Mouse (Mus musculus) hematopoietic stem cell, adult 5-6 weeks (primary cell): Measurements from ENCODE around the gene Chek2. TPM values are rescaled to one million over a fixed set of nuclear protein-coding genes. Genes with fewer than 3 reads are reported as not detected.

Experiments
- ATAC-seq, 2 experiments: fragments of 125-278 bp in 1 of 2; replicated peaks in 1 of 2; 2 replicates each; pipeline ENCODE4 v1.8.0; 2016 to 2017; ENCODE audit warnings: inconsistent platforms in 2 of 2, mild to moderate bottlenecking in 2 of 2, moderate number of reproducible peaks in 2 of 2, low read depth in 1 of 2, moderate TSS enrichment in 1 of 2; ENCODE audit not compliant: low FRiP score in 2 of 2, poor library complexity in 2 of 2, severe bottlenecking in 2 of 2, insufficient read depth in 1 of 2, low TSS enrichment in 1 of 2
- total RNA-seq: library from RNA; stranded (forward); fragments of 172-1452, 232-1000 nt; gene quantifications from 2 replicates; pipeline ENCODE4 v1.2.3, GENCODE M21; 2017

The Chek2 gene
- total RNA-seq, 1 experiment from 2014 or later = 37.2 TPM

- no peak for ATAC-seq
These were observed 39.3 kb downstream of the Chek2 start for GRCm38 (mm10) chr5:110879042-110879441.

GRCm38 (mm10) chr5:110879584-110880374, 40.0 kb downstream of the Chek2 start, which contains the start of gene Ttc28:
Ttc28 (plus strand) TSS chr5:110879803.
- ATAC-seq = peak; percentile 42 to 63; a peak in 3 of 4 replicates

GRCm38 (mm10) chr5:110888596-110888995, 48.8 kb downstream of the Chek2 start:
- ATAC-seq = no peak

GRCm38 (mm10) chr5:110889945-110890344, 50.2 kb downstream of the Chek2 start:
- ATAC-seq = no peak

GRCm38 (mm10) chr5:110890561-110890960, 50.8 kb downstream of the Chek2 start:
- ATAC-seq = no peak

GRCm38 (mm10) chr5:110897114-110897788, 57.5 kb downstream of the Chek2 start:
- ATAC-seq = no peak

- no peak for ATAC-seq
These were observed 58.4 kb downstream of the Chek2 start for GRCm38 (mm10) chr5:110898169-110898568.

- ATAC-seq = no peak
These were observed 59.0 kb downstream of the Chek2 start for GRCm38 (mm10) chr5:110898785-110899184.

- no peak for ATAC-seq
These were observed 60.6 kb downstream of the Chek2 start for GRCm38 (mm10) chr5:110900331-110900730.

GRCm38 (mm10) chr5:110906708-110907107, 66.9 kb downstream of the Chek2 start:
- no peak for ATAC-seq

- ATAC-seq = no peak
These were observed 69.1 kb downstream of the Chek2 start for GRCm38 (mm10) chr5:110908879-110909278.

- ATAC-seq = no peak
These were observed 70.3 kb downstream of the Chek2 start for GRCm38 (mm10) chr5:110909955-110910589.

GRCm38 (mm10) chr5:110914859-110915258, 75.1 kb downstream of the Chek2 start:
- no peak for ATAC-seq

GRCm38 (mm10) chr5:110916241-110916640, 76.5 kb downstream of the Chek2 start:
- no peak for ATAC-seq

GRCm38 (mm10) chr5:110919541-110919940, 79.8 kb downstream of the Chek2 start:
- no peak for ATAC-seq

GRCm38 (mm10) chr5:110923336-110923735, 83.6 kb downstream of the Chek2 start:
- ATAC-seq = no peak
